Mouse (Mus musculus): ENCODE results near the gene Shkbp1. TPM values are rescaled to one million over a fixed set of nuclear protein-coding genes. Genes with fewer than 3 reads are reported as not detected.

The Shkbp1 gene
- polyA plus RNA-seq, 2 experiments: 30.5 to 58.7 TPM

DNA sequence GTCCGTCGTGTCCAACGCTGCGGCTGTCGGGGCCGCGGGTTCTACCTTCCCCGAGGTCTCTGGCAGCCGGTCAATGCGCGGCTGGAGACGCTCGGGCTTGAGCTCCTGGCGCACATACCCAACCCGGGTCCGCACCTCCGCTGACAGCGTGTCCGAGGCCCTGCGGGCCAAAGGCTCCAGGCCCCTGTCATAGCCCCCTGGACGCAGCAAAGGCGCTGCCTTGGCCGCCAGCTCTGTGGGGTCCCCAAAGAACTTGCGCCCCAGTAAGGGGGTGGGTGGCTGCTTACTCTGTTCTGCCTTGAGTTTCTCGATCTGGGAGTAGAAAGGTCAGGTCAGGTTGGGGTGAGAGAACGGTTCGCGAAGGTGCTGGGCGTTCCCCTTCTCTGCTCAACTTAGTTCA is 8.6 kb upstream of the Shkbp1 start:
- Histone ChIP-seq H3K4me3 (replicated peaks; ENCODE audit: low read length) (no peak overlapping the region; the same call in 1 of the 2 replicates), H3K9ac (ENCODE audit: low read depth, low read length, severe bottlenecking) (no peak overlapping the region; the same call in 1 of the 2 replicates), H3K4me2 (replicated peaks; ENCODE audit: low read depth, low read length, severe bottlenecking) (no peak overlapping the region), H3K4me1 (ENCODE audit: control insufficient read depth, insufficient read depth, low read length) (no peaks in the 10 kb centered on the region), H3K9me3 (ENCODE audit: control insufficient read depth, low read length) (no peaks in the 10 kb centered on the region), H3K36me3 (ENCODE audit: control insufficient read depth, insufficient read depth, low read length) (no peaks in the 10 kb centered on the region), H3K27me3 (ENCODE audit: control insufficient read depth, insufficient read depth, low read length) (peaks cover 70% of the 10 kb centered on the region), H3K27ac (replicated peaks; ENCODE audit: low read depth, low read length) (no peak overlapping the region)
- DNase-seq (ENCODE audit: low spot score): no peak
- no peak for TF ChIP-seq POLR2A (IDR thresholded peaks at IDR 0.05; ENCODE audit: borderline replicate concordance, extremely low read depth, insufficient read depth, insufficient read length)
- ATAC-seq (ENCODE audit: low FRiP score, low read depth): no peak
- 6% methylated on average over 28 of the region's 29 CpGs for WGBS

DNA sequence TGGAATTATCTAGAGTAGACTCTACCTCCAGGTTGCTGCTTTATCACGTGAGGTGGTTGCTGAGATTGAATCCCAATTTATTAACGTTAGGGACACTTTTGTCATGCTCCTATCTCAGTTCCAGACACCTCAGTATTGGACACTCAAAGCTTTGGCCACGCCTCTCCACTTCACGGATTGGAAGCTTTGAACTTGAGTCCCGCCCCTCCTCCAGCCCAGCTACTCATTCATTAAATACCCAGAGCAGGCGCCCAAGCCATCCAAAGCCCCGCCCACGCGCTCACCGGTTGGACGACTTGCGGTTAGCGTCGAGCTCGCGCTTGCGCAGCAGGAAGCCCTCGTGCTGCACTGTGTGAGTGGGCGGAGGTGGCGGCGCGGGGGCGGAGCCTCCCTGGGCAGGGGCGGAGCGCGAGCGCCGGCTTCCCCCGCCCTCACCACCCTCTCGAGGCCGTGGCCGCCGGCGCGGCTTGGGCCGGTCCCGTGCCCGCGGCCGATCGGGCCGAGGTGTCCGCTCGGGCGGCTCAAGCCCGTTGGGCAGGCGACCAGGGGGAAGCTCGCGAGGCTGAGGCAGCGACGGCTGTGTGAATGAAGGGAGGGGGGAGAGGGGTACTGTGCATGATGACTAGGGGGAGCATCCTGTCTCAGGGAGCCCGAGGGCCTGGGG is 5.6 kb upstream of the Shkbp1 start:
- DNase-seq (ENCODE audit: low spot score) (peak; percentile 99), ATAC-seq (ENCODE audit: low FRiP score, low read depth) (peak; percentile 96)
- Histone ChIP-seq H3K9me3 (ENCODE audit: control insufficient read depth, low read length) (no peaks in the 10 kb centered on the region), H3K4me3 (replicated peaks; ENCODE audit: low read length) (peak overlapping the region; percentile 55), H3K27ac (replicated peaks; ENCODE audit: low read depth, low read length) (no peak overlapping the region), H3K27me3 (ENCODE audit: control insufficient read depth, insufficient read depth, low read length) (peaks cover 54% of the 10 kb centered on the region), H3K9ac (ENCODE audit: low read depth, low read length, severe bottlenecking) (peak overlapping the region; percentile 60), H3K4me2 (replicated peaks; ENCODE audit: low read depth, low read length, severe bottlenecking) (peak overlapping the region; percentile 71), H3K4me1 (ENCODE audit: control insufficient read depth, insufficient read depth, low read length) (peaks cover 5% of the 10 kb centered on the region), H3K36me3 (ENCODE audit: control insufficient read depth, insufficient read depth, low read length) (no peaks in the 10 kb centered on the region)
- 0 out of 2 replicates have a peak, but pooled peaks have one; percentile 47 for TF ChIP-seq POLR2A (IDR thresholded peaks at IDR 0.05; ENCODE audit: borderline replicate concordance, extremely low read depth, insufficient read depth, insufficient read length)
- WGBS: under 1% methylated on average over 49 of the region's 52 CpGs

DNA sequence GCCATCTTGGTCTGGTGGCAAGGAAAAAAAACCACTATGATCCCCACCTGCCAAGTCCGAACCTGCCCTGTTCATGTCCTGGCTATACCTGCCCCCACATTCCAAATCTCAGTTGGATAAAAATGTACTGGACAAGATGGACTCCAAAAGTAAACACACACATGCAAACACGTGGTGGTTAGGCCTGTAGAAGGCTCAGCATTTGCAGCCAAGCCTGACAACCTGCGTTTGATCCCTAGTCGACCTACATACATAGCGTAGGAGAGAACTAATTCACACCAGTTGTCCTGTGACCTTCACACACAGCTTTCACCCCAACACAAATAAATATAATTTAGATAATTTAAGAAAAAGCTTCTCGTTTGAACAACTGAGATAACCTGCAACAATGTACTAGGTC is 4.9 kb upstream of the Shkbp1 start:
- H3K4me3 ChIP-seq (replicated peaks; ENCODE audit: low read length): no peak overlapping the region
- H3K9me3 ChIP-seq (ENCODE audit: control insufficient read depth, low read length): no peaks in the 10 kb centered on the region
- 0 out of 2 replicates have a peak overlapping the region, but pooled peaks have one; percentile 71 for H3K4me2 ChIP-seq (replicated peaks; ENCODE audit: low read depth, low read length, severe bottlenecking)
- H3K4me1 ChIP-seq (ENCODE audit: control insufficient read depth, insufficient read depth, low read length): peaks cover 8% of the 10 kb centered on the region
- H3K27me3 ChIP-seq (ENCODE audit: control insufficient read depth, insufficient read depth, low read length): peaks cover 48% of the 10 kb centered on the region
- no peak overlapping the region for H3K27ac ChIP-seq (replicated peaks; ENCODE audit: low read depth, low read length)
- 50% methylated on average over 6 of the region's 6 CpGs for WGBS
- no peak for DNase-seq (ENCODE audit: low spot score)
- TF ChIP-seq POLR2A (IDR thresholded peaks at IDR 0.05; ENCODE audit: borderline replicate concordance, extremely low read depth, insufficient read depth, insufficient read length): no peak
- ATAC-seq (ENCODE audit: low FRiP score, low read depth): no peak
- no peak overlapping the region for H3K9ac ChIP-seq (ENCODE audit: low read depth, low read length, severe bottlenecking)
- no peaks in the 10 kb centered on the region for H3K36me3 ChIP-seq (ENCODE audit: control insufficient read depth, insufficient read depth, low read length)

DNA sequence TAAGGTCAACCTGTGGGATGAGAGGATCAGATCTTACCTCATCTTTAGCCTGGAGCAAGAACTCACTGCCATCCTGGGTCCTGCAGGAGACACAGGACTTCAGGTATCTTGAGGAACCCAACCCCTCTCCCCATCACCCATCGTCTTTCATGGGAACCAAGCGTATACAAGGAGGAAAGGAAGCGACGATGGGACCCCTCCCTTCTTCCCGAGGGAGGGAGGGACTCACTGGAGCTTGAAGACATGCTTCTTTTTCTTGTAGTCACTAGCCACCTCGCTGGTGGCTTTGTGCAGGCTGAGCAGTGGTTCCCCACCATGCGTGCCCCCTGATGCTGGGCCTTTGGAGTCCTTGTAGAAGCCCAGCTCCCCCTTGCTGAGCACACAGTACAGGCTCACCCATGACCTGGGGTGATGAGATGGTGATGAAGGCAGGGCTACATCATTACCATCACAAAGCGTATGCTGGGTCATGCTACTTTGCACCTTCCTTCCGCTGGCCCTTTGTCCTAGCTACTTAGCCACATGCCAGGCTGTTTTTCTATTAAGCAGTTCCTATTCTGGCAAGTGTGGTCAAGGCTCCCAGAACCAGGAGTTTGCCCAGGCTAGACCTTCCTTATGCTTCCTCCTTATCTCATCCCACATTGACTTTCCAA is 4.0 kb upstream of the Shkbp1 start:
- Histone ChIP-seq H3K9ac (ENCODE audit: low read depth, low read length, severe bottlenecking) (no peak overlapping the region), H3K4me3 (replicated peaks; ENCODE audit: low read length) (no peak overlapping the region), H3K27ac (replicated peaks; ENCODE audit: low read depth, low read length) (no peak overlapping the region), H3K4me2 (replicated peaks; ENCODE audit: low read depth, low read length, severe bottlenecking) (no peak overlapping the region), H3K27me3 (ENCODE audit: control insufficient read depth, insufficient read depth, low read length) (peaks cover 39% of the 10 kb centered on the region), H3K4me1 (ENCODE audit: control insufficient read depth, insufficient read depth, low read length) (peaks cover 14% of the 10 kb centered on the region), H3K36me3 (ENCODE audit: control insufficient read depth, insufficient read depth, low read length) (no peaks in the 10 kb centered on the region), H3K9me3 (ENCODE audit: control insufficient read depth, low read length) (no peaks in the 10 kb centered on the region)
- TF ChIP-seq POLR2A (IDR thresholded peaks at IDR 0.05; ENCODE audit: borderline replicate concordance, extremely low read depth, insufficient read depth, insufficient read length): no peak
- ATAC-seq (ENCODE audit: low FRiP score, low read depth) (no peak), DNase-seq (ENCODE audit: low spot score) (no peak)
- 90% methylated on average over 9 of the region's 9 CpGs for WGBS

DNA sequence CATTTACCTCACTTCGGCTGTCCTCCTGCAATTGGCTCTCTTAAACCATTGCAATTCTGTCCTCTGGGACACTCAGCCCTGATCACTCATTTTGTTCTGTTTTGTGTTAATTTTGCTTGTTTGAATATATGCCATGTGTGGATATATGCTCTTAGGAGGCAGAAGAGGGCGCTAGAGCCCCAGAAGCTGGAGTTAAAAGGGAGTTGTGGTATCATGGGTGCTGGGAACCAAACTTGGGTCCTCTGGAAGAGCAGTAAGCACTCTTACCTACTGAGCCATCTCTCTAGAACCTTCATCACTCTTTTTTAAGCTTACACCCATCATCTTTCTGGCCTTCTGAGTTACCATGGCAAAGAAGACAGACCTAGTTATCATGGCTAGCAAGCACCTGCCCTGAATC is 3.3 kb upstream of the Shkbp1 start:
- TF ChIP-seq POLR2A (IDR thresholded peaks at IDR 0.05; ENCODE audit: borderline replicate concordance, extremely low read depth, insufficient read depth, insufficient read length): no peak
- Histone ChIP-seq H3K4me1 (ENCODE audit: control insufficient read depth, insufficient read depth, low read length) (peaks cover 21% of the 10 kb centered on the region), H3K9ac (ENCODE audit: low read depth, low read length, severe bottlenecking) (no peak overlapping the region), H3K27me3 (ENCODE audit: control insufficient read depth, insufficient read depth, low read length) (peaks cover 32% of the 10 kb centered on the region), H3K4me2 (replicated peaks; ENCODE audit: low read depth, low read length, severe bottlenecking) (no peak overlapping the region), H3K36me3 (ENCODE audit: control insufficient read depth, insufficient read depth, low read length) (no peaks in the 10 kb centered on the region), H3K9me3 (ENCODE audit: control insufficient read depth, low read length) (no peaks in the 10 kb centered on the region), H3K27ac (replicated peaks; ENCODE audit: low read depth, low read length) (no peak overlapping the region), H3K4me3 (replicated peaks; ENCODE audit: low read length) (no peak overlapping the region)
- 76% methylated on average over 2 of the region's 2 CpGs for WGBS
- DNase-seq (ENCODE audit: low spot score) (no peak), ATAC-seq (ENCODE audit: low FRiP score, low read depth) (no peak)
